Mouse (Mus musculus): ENCODE results near the gene Pappa2. TPM values are rescaled to one million over a fixed set of nuclear protein-coding genes. Genes with fewer than 3 reads are reported as not detected.

Pappa2 gene
- not detected in 4 replicates for total RNA-seq (2023)

DNA sequence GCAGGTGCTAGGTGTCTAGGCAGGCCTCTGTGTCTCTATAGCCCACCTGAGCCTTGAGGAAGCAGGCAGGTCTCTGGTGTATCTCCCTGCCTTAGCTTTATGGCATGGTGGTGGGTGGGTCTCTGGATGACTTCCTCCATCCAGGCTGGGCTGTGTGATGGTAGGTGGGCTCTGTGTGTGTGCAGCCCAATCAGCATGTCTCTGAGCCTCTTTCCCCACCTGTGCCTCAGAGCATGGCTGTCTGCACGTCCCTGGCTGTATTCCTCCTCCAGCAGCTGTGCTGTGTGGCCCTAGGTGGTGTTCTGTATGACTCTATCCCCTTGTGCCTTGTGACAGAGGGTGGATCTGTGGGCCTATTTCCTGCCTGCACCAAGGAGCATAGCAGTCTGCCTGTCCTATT, at the start of gene Pappa2:
Gene Pappa2, minus strand, starts transcription at position 101 of the 400 bp plus-strand sequence.

All from B cell, adult 62 days (primary cell).